In genomic region chr11:35797751-35798494, GRCm38 (mm10) we compare ENCODE assay signal across 9 mouse cellular contexts. TPM values are rescaled to one million over a fixed set of nuclear protein-coding genes. Genes with fewer than 3 reads are reported as not detected.
A peak's percentile ranks its signal among the peaks of the same experiment; 100 is the strongest.
DNase-seq lines count a peak whose midpoint lies in the region; ATAC-seq and TF ChIP-seq lines count a peak whose summit lies in the region.
"Had no signal": no experiment of that assay in that cellular context is flagged by ENCODE, and none has a peak within 500 bp of the region (broad histone marks: within the 10 kb centered on the region; RNA-seq: fewer than 3 reads in every experiment).

No protein-coding gene starts in this region.

- peaks cover 56% of the 10 kb centered on the region for H3K27me3 ChIP-seq in heart, embryonic 15.5 days
- no peaks in the 10 kb centered on the region; the same call in 1 of the 2 replicates for H3K27me3 ChIP-seq in forebrain, postnatal 0 days (ENCODE audit: insufficient read depth, low read length)
- H3K27me3 ChIP-seq in neural tube, embryonic 15.5 days (replicated peaks) = peaks cover 21% of the 10 kb centered on the region; the same call in 1 of the 2 replicates

- no peak for ATAC-seq in heart, embryonic 15.5 days (replicated peaks; ENCODE audit: insufficient number of reproducible peaks, insufficient read depth, low FRiP score, low read depth)
- peak; percentile 73 for ATAC-seq in forebrain, postnatal 0 days
- peak; percentile 76 for ATAC-seq in neural tube, embryonic 15.5 days (ENCODE audit: low FRiP score)

- peak overlapping the region; percentile 58 for H3K4me2 ChIP-seq in heart, embryonic 15.5 days
- peak overlapping the region; percentile 81 for H3K4me2 ChIP-seq in forebrain, postnatal 0 days (ENCODE audit: low read depth)
- peak overlapping the region; percentile 77 for H3K4me2 ChIP-seq in neural tube, embryonic 15.5 days

- H3K27ac ChIP-seq in heart, embryonic 15.5 days = no peak overlapping the region
- peak overlapping the region; percentile 92 for H3K27ac ChIP-seq in forebrain, postnatal 0 days (ENCODE audit: low read depth, low read length)
- peak overlapping the region; percentile 89 for H3K27ac ChIP-seq in neural tube, embryonic 15.5 days (replicated peaks)

- H3K4me3 ChIP-seq in heart, embryonic 15.5 days = peak overlapping the region; percentile 32
- peak overlapping the region; percentile 72 for H3K4me3 ChIP-seq in forebrain, postnatal 0 days (ENCODE audit: low read depth, low read length)
- peak overlapping the region; percentile 67 for H3K4me3 ChIP-seq in neural tube, embryonic 15.5 days (replicated peaks)

- H3K9me3 ChIP-seq in heart, embryonic 15.5 days (replicated peaks) = no peaks in the 10 kb centered on the region
- no peaks in the 10 kb centered on the region for H3K9me3 ChIP-seq in forebrain, postnatal 0 days (ENCODE audit: low read length)
- no peaks in the 10 kb centered on the region for H3K9me3 ChIP-seq in neural tube, embryonic 15.5 days (replicated peaks)

- DNase-seq in heart, adult 8-10 months (ENCODE audit: low spot score) = no peak
- DNase-seq in cerebellum, adult 11 months = peak; percentile 40
- DNase-seq in forebrain, postnatal 0 days = peak; percentile 57
- peak; percentile 28 to 40 for DNase-seq in left cerebral cortex, adult 8-10 months (ENCODE audit: low spot score in 2 of 2)
- DNase-seq in ovary, postnatal 10 days (ENCODE audit: low spot score) = no peak
- DNase-seq in lung, postnatal 10 days = no peak

- H3K4me1 ChIP-seq in heart, embryonic 15.5 days (replicated peaks) = peaks cover 11% of the 10 kb centered on the region
- peaks cover 15% of the 10 kb centered on the region for H3K4me1 ChIP-seq in forebrain, postnatal 0 days (ENCODE audit: insufficient read depth)
- peaks cover 25% of the 10 kb centered on the region for H3K4me1 ChIP-seq in neural tube, embryonic 15.5 days

- TF ChIP-seq CTCF in forebrain, postnatal 0 days (IDR thresholded peaks at IDR 0.05; ENCODE audit: low read depth) = no peak

- no peaks in the 10 kb centered on the region for H3K36me3 ChIP-seq in heart, embryonic 15.5 days
- H3K36me3 ChIP-seq in forebrain, postnatal 0 days (ENCODE audit: insufficient read depth) = no peaks in the 10 kb centered on the region
- H3K36me3 ChIP-seq in neural tube, embryonic 15.5 days = no peaks in the 10 kb centered on the region

- no peak overlapping the region for H3K9ac ChIP-seq in heart, embryonic 15.5 days
- H3K9ac ChIP-seq in forebrain, postnatal 0 days = peak overlapping the region; percentile 85
- H3K9ac ChIP-seq in neural tube, embryonic 15.5 days (replicated peaks) = peak overlapping the region; percentile 73

- 5% methylated on average over 85 of the region's 86 CpGs for WGBS in heart, embryonic 15.5 days
- WGBS in forebrain, postnatal 0 days = 3% methylated on average over 77 of the region's 86 CpGs
- 2% methylated on average over 86 of the region's 86 CpGs for WGBS in neural tube, embryonic 15.5 days

RNA-seq across cellular contexts. Expression of gene Fbll1, which starts 0.8 kb away (rescaled TPM):
- 0.18 TPM in 1 of 2 replicates, not detected in the other for polyA plus RNA-seq in heart, embryonic 15.5 days (2015; fragmentation: Nextera tagmentation; extraction: Ambion mirVana)
- total RNA-seq in heart, adult 8-10 months (2022) = not detected
- 51.2 and 72.6 TPM in 2 replicates for total RNA-seq in forebrain, postnatal 0 days (2014; rRNA removed)
- polyA plus RNA-seq in forebrain, postnatal 0 days (2015; fragmentation: Nextera tagmentation; extraction: Ambion mirVana) = 32.9 and 35.4 TPM in 2 replicates
- total RNA-seq in left cerebral cortex, adult 8-10 months (2022) = 10 to 100 TPM; 38.5 to 41.3 (median 41.0) TPM
- 23.8 and 31.4 TPM in 2 replicates for polyA plus RNA-seq in neural tube, embryonic 15.5 days (2015; fragmentation: Nextera tagmentation; extraction: Ambion mirVana)
- polyA plus RNA-seq: gonadal fat pad, adult 2 months had no signal

RNA-seq across cellular contexts. Expression of gene Pank3, which starts 28.6 kb away (rescaled TPM):
- polyA plus RNA-seq in heart, embryonic 15.5 days (2015; fragmentation: Nextera tagmentation; extraction: Ambion mirVana) = 8.3 and 9.3 TPM in 2 replicates
- total RNA-seq in heart, adult 8-10 months (2022) = 10 to 100 TPM; 15.8 to 18.8 (median 18.4) TPM
- 79.4 and 93.7 TPM in 2 replicates for total RNA-seq in forebrain, postnatal 0 days (2014; rRNA removed)
- 7.7 and 11.7 TPM in 2 replicates for polyA plus RNA-seq in forebrain, postnatal 0 days (2015; fragmentation: Nextera tagmentation; extraction: Ambion mirVana)
- total RNA-seq in left cerebral cortex, adult 8-10 months (2022) = 10 to 100 TPM; 34.3 to 36.8 (median 36.1) TPM
- polyA plus RNA-seq in neural tube, embryonic 15.5 days (2015; fragmentation: Nextera tagmentation; extraction: Ambion mirVana) = 19.0 and 19.8 TPM in 2 replicates

RNA-seq across cellular contexts. Expression of gene Rars, which starts 36.4 kb away (rescaled TPM):
- 53.4 and 60.2 TPM in 2 replicates for polyA plus RNA-seq in heart, embryonic 15.5 days (2015; fragmentation: Nextera tagmentation; extraction: Ambion mirVana)
- total RNA-seq in heart, adult 8-10 months (2022) = 10 to 100 TPM; 33.6 to 36.4 (median 35.1) TPM
- 37.8 and 56.6 TPM in 2 replicates for total RNA-seq in forebrain, postnatal 0 days (2014; rRNA removed)
- 66.1 and 66.4 TPM in 2 replicates for polyA plus RNA-seq in forebrain, postnatal 0 days (2015; fragmentation: Nextera tagmentation; extraction: Ambion mirVana)
- total RNA-seq in left cerebral cortex, adult 8-10 months (2022) = 10 to 100 TPM; 41.5 to 51.4 (median 50.0) TPM
- polyA plus RNA-seq in neural tube, embryonic 15.5 days (2015; fragmentation: Nextera tagmentation; extraction: Ambion mirVana) = 66.2 and 77.0 TPM in 2 replicates

Comparison
In these comparisons a context has a peak if more than half of its experiments do, and no peak if none do; other contexts are left out.
1. DNase-seq: peak in cerebellum, adult 11 months (single experiment), forebrain, postnatal 0 days (single experiment) and left cerebral cortex, adult 8-10 months (2 of 2); none in heart, adult 8-10 months (single experiment), ovary, postnatal 10 days (single experiment) and lung, postnatal 10 days (single experiment).
2. RNA of gene Fbll1, which starts 0.8 kb away (total RNA-seq): 51.2 to 72.6 TPM in forebrain, postnatal 0 days and 38.5 to 41.3 TPM in left cerebral cortex, adult 8-10 months; not detected in heart, adult 8-10 months; every median in the first group is over 10 times any median in the second.
3. Peak in every context shown above with its lines, with median percentiles within 50 percentile points of each other: H3K4me2 ChIP-seq and H3K4me3 ChIP-seq.